Mouse (Mus musculus): ENCODE measurements around the gene E130309D02Rik.

GRCm38 (mm10) chr5:143360000-143360399, 44.8 kb upstream of the E130309D02Rik start:
- TF ChIP-seq CTCF (IDR thresholded peaks at IDR 0.05; ENCODE audit: low read depth, low read length) (peak; percentile 41), POLR2A (IDR thresholded peaks at IDR 0.05; ENCODE audit: insufficient read depth, low read length) (no peak), EP300 (IDR thresholded peaks at IDR 0.05; ENCODE audit: insufficient read depth, low read depth, low read length) (no peak)

Measured in ES-Bruce4 (cell line).